Mouse (Mus musculus): ENCODE measurements around the gene Gm7579.
"Not testable (repeated sequence)": the region's sequence is repeated elsewhere in the genome, so short reads cannot be mapped to it uniquely, and the experiment has no call there.

- not testable (repeated sequence) for TF ChIP-seq CTCF (IDR thresholded peaks at IDR 0.05; ENCODE audit: borderline replicate concordance, insufficient read depth, low read length); POLR2A (IDR thresholded peaks at IDR 0.05; ENCODE audit: low read depth, low read length)
These were observed 4.8 kb upstream of the Gm7579 start for GRCm38 (mm10) chr7:142206891-142207290.
